Mouse (Mus musculus): ENCODE measurements at regions not wholly inside any gene's neighbourhood (a gene's known extent, or its start where the extent isn't known, plus 50 kb on each side); places are given as distances from the start of the nearest gene placed in this dataset.
A peak's percentile ranks its signal among the peaks of the same experiment; 100 is the strongest.

DNA sequence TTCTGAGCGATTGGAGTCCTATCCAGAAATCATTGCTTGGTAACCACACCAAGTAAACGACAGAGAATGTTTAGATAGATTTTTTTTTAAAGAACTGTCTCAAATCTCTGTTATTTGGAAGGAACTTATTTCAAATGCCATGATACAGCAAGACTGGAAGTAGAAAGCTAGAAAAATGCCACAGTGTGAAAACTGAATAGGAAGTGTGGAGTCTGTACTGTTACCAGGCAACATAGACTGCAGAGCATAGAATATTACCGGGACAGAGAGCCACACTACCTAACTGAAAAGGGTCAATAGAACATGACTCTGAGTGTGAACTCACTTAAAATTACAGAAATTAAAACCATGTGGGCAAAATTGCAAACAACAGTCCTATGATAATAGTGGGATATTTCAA lies 52.4 kb upstream of the Adcy1 start:
- no peak for DNase-seq

DNA sequence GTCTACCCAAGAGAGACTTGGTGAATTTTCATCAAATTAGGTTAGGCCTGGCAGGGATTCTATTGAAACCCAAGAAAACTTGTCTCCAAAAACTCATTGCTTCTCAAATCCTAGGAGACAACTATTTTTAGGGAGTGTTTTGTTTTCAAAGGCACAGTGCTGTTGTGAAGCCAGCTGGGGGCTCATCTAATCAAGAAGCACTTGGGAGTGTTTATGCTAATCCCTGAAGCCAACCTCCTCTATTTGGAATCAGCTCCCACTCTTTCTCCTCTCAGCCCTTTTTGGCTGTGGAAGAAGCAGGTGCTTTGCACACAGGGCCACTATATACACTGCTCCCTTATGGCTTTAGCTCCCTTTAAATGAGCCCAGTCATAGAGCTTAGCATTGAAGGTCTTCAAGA lies 64.0 kb upstream of the Adcy1 start:
- DNase-seq: no peak

DNA sequence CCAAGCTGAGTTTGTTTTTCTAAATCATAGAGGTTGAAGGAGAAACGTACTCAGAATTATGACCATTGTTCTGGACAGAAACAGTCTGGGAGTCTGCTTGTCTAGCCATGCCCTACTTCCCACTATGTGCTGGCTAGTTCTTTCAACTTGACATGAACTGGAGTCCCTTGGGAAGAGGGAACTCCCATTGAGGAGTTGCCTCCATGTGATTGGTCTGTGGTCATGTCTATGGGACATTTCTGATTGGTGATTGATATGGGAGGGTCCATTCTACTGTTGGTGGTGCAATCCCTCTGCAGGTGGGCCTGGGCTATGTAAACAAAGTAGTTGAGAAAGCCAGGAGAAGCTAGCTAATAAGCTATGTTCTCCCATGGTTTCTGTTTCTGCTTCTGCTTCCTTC lies 64.5 kb upstream of the Adcy1 start:
- no peak for DNase-seq

DNA sequence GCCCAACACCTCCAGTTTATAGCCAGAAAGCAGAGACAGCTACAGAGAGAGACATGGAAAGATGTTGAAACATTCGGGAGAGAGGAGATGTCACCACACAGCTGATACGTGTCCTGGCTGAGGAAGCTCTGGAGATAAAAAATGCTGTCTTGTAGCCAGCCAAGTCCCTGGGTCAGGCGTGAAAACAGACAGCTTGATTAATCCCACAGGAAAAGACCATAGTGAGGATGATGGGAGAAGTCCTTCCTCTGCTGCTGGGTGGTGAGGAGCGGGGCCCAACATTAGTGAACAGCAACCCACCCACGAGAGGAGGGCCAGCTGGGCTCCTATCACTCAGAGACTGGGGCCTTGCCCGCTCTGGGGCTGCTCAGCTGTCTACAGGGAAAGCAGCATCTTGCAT lies 65.8 kb upstream of the Adcy1 start:
- peak; percentile 8 to 13 for DNase-seq

DNA sequence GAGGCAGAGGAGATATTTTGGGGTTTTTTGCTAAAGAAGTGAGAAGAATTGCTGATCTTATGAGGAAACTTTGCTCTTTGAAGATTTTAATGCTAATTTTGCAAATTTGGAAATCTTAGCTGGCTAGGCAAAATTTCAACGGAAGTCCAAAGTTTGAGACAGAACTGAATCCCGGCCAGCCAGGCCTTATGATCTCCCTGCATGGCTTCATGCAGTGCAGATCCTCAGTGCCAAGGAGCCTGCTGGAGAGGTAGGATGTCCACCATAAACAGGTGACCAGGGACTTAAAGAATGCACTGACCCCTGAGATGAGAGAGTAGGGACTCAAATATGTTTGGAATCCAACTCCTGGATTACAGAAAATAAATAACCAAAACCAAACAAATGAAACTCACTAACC lies 69.6 kb upstream of the Adcy1 start:
- no peak for DNase-seq

DNA sequence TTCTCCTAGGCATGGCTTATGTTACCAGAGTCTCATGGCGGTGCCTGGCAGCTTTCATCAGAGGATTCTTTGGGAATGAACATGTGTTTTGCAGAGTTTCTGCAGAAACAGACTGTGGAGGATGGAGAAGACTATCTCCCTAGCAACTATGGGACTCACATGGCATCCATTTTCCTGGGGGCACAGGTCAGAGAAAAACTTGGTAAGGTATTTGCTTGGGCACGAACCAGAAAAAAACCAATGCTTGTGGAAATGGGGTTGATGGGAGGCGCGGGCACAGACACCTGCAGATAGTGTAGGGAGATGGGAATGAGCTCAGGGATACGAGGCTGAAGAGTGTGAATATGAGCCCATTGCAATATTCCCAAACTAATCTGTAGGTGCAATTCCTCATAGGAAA lies 71.7 kb upstream of the Adcy1 start:
- DNase-seq: no peak

DNA sequence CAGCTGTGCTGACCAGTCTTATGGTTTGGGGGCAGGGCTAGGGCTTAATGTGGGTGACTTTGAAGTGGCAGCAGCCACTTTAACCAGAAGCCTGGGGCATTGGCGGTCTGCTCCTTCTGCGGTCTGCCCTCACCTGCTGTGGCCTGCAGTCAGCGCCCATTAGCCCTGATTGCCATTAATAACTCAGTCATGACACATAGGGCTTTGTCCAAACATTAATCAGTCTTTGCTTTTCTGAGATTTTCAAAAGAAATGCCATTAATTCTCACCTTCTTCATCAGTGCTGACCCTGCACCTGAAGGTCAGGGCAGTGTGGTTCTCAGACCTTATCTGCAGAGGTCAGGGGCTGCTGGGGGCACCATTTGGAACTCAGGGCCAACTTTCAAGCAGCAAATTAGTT lies 72.6 kb upstream of the Adcy1 start:
- no peak for DNase-seq

DNA sequence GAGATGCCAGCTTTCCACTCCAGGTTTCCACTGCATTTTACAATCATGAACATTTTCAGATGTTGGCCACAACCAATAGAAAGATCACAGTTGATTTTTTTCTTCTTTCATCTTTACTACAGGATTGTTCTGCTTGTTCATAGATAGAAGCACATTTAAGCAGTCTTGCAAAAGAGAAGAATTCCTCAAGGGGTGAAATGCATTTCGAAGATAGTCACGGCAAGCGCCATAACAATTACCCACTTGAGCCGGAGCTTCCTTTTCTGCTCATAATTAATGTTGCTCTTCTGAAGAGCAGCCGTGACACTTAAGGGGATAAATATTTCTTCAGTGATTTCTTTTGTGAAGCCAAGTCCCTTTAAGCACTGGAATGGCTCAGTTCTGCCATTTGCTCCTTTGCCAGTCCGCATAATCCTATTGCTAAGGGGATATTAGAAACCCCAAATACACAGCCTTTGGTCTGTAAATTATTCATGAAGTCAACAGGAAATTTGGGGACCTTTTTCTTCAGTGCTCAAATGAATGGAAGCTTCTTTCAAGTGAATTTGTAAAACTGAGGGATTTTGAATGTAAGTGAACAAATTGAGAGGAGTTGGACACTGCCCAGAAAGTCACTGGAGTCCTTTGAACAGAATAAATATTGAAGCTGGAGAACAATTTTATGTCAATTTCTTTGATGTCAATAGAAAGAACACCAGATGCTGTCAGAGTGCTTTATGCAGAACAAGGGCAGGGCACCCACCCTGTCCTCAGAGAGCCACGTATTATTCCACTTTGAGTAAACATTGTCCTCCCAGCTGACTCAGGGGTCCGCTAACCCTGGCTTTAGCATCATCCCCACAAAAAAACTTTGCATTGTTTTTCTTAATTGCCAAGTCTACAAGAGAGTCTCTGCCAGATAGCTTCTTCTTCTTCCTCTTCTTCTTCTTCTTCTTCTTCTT lies 74.1 kb upstream of the Adcy1 start:
- no peak for DNase-seq

DNA sequence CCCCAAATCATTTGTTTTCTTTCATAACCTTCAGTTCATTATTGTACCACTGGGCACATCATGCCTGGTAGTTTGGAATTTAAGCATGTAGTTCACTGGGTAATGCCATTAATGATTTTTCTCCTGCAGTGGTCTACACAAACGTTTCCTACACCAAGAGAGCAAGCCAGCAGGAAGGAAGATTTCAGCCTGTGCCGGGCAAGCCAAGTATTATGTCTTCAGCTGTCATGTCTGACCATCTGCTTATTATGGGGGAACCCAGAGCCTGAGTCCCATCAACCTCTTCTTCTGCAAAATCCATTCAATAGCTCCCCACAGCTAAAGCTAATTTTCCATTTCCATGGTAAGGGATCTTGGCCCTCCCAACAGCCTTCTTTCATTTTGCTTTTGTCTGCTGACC lies 75.3 kb upstream of the Adcy1 start:
- DNase-seq: no peak

DNA sequence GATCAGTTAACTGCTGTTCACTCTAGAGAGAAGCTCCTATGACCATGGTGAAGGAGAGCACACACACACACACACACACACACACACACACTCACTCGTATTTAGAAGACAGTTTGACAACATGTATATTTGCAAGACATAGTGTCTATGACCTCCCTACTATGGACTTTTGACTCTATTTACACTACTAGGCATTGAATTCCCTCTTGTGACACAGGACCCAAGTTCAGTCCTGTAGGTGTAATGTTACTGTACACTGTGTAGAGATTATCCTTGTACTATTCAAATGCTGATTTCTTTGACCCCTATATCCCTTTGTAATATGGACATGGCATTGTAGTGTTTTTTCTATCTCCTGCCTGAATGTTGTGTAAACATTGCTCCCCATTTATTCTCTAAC lies 76.2 kb upstream of the Adcy1 start:
- DNase-seq: no peak

DNA sequence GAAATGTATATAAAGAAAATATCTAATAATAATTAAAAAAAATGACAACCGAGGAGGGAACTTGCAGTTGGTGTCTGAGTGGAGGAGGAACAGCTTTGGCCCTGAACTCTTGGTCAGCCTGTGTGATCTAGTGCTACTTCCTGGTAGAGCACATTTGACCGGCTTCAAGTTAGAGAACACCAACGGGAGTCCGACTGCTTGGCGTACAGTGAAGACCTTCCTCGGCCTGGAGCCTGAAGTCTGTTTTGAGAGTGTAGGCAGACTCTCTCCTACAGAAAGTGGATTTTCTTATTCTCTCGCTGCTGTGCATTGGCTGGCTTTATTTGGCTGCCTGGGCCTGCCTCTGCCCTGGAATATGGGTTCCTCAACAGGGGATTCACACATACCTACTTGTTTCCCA lies 81.2 kb upstream of the Adcy1 start:
- DNase-seq: no peak

DNA sequence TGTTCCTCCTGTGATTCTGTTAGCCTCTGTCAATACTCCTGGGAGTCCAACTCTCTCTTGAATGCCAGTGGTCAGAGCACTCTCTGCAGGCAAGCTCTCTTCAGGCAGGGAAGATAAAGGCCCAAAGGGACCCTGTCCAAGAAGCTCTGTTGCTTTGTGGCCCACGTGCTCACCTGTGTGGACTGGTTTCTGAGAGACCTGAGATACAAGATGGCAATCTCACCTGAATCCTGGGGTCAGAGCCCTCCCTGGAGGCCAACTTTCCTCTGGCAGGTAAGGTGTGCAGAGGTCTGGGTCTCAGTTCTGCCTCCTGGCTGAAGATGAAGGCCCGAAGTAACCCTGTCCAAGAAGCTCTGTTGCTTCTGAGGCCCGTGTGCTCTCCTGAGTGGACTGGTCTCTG lies 83.6 kb upstream of the Adcy1 start:
- DNase-seq: no peak

DNA sequence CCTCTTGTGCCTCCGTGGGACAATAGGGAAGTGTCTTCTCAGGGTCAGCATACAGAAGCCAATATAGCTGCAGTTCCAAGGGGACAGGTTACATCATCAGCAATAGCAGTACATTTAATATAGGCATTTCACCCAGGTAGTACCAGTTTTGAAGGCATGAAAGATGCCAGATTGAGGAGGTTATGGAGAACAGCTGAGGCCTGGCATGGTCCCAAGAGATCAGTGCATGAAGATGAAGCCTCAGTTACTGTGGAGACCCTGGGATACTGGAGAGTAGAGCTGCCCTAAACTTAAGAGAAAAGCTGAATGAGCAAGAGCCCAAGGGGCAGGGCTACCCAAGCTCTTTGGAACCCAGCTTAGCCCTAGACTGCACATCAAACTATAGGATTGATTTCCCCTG lies 94.1 kb upstream of the Adcy1 start:
- DNase-seq: no peak

DNA sequence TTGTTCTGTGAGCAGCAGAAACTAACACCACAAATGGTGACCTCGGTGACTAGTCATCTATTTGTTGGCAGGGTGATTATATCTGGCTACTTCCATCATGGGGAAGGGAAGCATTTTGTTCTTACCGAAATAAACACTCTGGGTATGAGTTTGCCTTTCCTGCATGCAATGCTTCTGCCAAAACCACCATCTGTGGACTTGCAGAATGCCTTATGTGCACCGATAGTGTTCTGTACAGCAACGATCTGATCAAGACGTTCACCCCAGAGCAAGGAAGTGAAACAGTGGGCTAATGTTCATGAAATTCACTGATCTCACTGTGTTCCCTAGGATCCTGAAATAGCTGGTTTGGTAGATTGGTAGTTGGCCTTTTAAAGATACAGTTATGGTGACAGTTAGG lies 96.3 kb upstream of the Adcy1 start:
- no peak for DNase-seq

DNA sequence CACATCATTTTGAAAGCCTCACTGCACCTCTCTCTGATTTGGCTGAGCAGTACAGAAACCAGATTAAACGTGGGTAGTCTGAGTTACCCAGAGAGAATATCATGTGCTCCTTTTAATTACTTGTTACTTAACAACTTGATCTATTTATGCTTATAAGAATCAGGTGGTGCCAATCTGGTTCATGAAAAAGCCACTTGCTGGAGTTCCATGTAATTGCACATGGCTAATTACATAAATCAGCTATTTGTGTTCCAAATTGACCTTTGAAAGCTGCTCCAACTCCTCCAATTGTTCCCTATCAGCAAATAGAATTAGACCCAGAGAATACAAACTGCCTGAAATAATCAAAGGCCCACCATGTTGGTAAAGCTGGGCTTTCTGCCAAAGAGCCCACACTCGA lies 98.8 kb upstream of the Adcy1 start:
- no peak for DNase-seq

DNA sequence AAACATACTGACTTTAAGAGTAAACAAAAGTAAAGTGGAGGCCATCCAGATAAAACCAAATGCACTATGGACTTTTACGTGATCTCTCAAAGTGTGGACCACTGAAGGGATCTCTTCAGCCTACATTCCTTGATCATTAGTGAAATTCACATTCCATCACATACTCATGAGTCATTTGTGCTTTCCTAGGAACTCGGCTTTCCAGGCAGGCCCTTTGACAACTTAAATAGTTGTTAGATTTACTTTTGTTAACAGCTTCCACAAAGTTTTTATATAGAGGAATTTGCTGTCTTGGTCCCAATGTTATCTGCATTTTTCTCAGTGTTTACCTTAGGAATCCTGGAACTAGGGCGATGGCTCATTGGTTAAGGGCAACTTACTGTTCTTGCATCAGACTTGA lies 99.7 kb upstream of the Adcy1 start:
- DNase-seq: no peak

DNA sequence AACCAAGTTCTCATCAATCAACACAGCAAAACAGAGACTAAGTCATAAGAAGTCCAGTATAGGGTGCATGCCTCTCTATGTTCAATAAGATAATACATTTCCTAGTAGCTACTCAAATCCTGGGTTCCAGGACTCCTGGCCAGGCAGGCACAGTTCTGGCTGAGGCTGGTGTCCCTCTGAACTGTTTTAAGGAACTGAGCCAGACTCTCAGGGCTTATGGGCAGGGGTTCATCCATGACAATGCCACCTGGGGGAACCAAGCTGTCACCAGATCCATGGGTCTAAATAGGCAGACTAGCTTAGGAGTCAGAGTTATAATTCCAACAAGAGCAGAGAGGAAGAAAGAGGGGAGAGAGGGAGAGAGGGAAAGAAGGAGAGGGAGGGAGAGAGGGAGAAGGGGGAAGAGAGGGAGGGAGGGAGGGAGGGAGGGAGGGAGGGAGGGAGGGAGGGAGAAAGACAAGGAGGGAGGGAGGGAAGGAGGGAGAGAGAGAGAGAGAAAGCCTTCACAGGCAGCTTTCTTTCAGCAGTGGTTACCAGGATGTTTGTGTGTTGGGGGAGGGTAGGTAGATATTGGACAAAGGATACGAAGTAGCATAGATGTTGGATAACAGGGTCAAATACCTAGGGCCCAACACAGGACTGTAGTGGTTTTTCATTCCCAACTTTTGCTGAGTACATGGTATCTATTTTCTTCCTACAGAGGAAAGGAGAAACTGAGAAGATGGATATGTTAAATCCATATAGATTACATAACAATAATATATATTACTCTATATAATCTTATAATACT lies 100.3 kb upstream of the Adcy1 start:
- DNase-seq: no peak

DNA sequence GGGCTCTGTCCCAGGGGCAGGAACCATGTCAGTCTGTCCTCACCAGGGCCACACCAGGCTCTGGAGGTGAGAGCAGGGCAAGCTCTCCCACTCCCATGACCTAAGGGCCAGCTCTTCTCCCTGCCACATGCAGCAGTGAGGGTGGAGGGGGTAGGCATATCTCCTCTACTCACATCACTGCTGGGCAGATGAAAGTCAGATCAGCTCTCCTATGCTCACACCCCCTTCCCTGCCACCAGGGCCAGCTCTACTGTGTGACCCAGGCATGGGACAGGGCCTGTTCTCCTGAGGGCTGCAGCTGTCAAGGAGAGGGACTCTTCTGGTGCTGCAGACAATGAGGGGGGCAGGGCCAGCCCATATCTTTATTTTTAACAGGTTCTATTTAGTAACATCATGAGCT lies 101.0 kb upstream of the Adcy1 start:
- no peak for DNase-seq

DNA sequence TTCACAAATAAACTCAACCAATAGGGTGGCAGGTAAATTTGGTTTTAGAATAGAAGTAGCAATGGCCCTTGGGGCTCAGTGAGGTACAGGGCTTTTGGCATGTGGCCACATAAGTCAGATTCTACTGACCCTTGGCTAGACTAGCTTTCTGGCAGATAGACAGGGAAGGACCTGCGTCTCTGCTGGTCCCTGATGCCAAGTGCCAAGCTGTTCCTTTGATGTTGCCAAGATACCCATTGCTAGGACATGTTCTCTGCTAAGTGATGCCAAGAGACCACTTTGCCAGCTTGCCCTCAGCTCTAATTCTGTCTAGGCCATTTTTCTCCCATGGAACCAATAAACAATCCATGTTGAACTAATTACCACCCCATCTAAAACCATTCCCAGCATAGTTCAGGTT lies 110.5 kb upstream of the Adcy1 start:
- no peak for DNase-seq

DNA sequence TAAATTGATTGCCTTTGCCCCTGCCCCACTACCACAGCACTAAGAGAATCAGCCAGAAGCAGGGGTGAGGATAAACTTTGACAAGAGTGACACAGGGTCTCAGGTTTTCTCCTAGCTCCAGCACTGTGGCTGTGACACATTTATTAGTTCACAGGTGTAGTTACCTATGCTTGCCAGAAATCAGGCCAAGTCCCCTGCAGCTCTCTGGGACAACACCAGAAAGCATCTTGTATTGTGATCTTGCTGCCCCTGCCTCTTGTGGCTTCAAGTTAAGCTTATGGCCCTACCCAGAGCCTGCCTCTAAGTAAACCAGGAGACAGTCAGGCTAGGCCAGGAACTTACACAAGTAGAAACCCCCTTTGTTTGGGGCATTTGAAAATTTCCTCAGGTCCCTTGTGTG lies 111.9 kb upstream of the Adcy1 start:
- DNase-seq: no peak

DNA sequence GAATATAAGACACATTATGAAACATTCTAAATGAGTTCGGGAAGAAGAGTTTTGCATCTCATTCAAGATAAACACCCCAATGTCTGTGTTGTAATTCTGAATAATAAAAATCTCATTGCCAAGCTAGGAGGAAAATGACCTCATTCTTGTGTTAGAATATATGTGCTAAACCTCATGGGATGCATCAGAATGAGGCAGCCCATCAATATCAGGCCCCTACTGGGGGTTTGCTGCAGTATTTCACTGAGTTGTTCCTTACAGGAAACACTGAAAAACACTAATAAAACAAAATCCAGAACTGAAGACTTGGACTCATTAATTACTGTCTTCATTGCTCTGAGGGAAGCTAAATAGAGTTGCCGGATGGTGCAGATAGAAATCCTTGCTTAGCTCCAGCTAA lies 111.6 kb upstream of the Gm11983 start:
- no peak for DNase-seq

DNA sequence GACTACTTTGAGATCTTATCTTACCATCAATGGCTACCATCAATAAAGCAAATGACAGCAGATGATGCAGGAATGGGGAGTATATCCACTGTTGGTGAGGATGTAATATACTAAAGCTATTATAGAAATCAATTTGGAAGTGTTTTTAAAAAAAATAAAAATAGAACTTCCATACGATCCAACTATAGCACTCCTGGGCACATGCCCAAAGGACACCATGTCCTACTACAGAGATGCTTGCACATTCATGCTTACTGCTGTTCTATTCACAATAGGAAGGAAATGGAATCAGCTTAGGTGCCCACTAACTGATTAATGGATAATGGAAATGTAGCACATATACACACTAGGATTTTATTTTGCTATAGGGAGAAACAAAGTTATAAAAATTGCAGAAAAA lies 96.7 kb upstream of the Gm11983 start:
- DNase-seq: no peak

DNA sequence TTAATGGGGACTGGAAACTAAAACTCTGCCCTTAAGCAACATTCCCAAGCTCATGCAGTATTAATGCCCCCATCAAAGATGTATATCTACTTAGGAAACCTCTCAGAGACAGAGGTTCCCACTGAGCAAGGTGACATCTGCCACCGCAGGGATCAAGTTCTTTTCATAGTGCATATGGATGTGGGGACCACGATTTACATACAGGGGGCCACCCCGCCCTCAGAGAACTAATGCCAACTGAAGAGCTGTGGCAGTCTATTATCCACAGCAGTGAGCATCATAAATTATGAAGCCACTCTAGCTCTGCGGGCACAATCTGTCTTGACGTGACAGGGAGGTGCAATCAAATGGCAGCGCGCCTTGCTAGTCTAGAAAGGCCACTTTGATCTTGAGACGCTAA lies 88.6 kb upstream of the Gm11983 start:
- DNase-seq: no peak

DNA sequence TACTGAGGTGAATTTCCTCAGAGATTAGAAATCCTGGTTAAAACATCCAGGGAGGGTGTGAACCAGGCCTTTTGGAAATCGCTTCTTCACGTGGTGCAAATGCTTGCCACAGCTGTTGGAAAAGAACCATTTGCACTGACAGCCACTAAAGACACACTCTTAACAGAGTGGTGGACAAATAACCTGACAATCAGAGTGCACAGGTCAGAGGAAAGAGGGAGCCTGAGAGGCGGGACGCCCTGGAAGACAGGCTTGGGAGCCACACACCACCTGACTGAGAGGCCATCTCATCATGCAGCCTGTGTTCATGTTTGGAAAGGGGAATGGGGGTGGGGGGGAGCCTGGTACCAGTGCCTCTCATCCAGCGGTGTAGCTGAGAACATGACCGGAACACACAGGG lies 87.0 kb upstream of the Gm11983 start:
- DNase-seq: no peak

Measured in heart, adult 18-20 months (tissue).